Mouse (Mus musculus): Measurements from ENCODE around the gene Dtnb. TPM values are rescaled to one million over a fixed set of nuclear protein-coding genes. Genes with fewer than 3 reads are reported as not detected.

Dtnb gene
- total and polyA plus RNA-seq, 2 experiments from 2014 or later: 4.7 to 25.5 TPM

DNA sequence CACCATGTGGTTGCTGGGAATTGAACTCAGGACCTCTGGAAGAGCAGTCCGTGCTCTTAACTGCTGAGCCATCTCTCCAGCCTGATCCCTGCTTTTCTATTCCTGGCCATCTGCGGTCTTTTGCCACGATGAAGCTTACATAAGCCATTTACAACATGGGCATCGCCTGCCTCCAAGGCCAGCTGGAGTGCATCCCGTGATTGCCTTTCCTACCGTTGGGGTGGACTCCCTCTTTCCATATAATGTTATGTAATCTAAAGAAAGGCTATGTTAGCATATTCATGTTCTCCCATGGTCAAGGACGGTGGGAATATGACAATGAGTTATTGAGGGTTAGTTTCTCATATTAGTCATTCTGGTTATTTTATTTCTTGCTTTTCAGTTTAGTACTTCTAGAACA is 91.2 kb downstream of the Dtnb start:
- no peak overlapping the region for H3K9ac ChIP-seq (replicated peaks; ENCODE audit: low read depth, low read length)
- WGBS: 87% methylated on average over 7 of the region's 7 CpGs
- TF ChIP-seq EP300 (IDR thresholded peaks at IDR 0.05; ENCODE audit: low read depth): no peak
- TF ChIP-seq CTCF (IDR thresholded peaks at IDR 0.05; ENCODE audit: low read depth): no peak

GRCm38 (mm10) chr12:3669971-3670381 is 97.8 kb downstream of the Dtnb start:
- no peaks in the 10 kb centered on the region for H3K27me3 ChIP-seq (ENCODE audit: control insufficient read depth, insufficient read depth, low read length)
- ATAC-seq (ENCODE audit: insufficient read depth, low read depth) (no peak), DNase-seq (ENCODE audit: low spot score) (no peak)
- WGBS: 35% methylated on average over 5 of the region's 5 CpGs
- H3K27ac ChIP-seq (ENCODE audit: low read depth): no peak overlapping the region
- H3K4me1 ChIP-seq (ENCODE audit: control insufficient read depth, insufficient read depth): no peaks in the 10 kb centered on the region
- TF ChIP-seq CTCF (IDR thresholded peaks at IDR 0.05; ENCODE audit: low read depth) (no peak), EP300 (IDR thresholded peaks at IDR 0.05; ENCODE audit: low read depth) (no peak)
- H3K9me3 ChIP-seq (replicated peaks; ENCODE audit: control insufficient read depth, low read length): no peaks in the 10 kb centered on the region
- no peaks in the 10 kb centered on the region for H3K36me3 ChIP-seq (replicated peaks; ENCODE audit: control insufficient read depth, insufficient read depth, low read length)
- no peak overlapping the region for H3K4me2 ChIP-seq (ENCODE audit: low read depth, low read length)
- no peak overlapping the region for H3K9ac ChIP-seq (replicated peaks; ENCODE audit: low read depth, low read length)
- no peak overlapping the region for H3K4me3 ChIP-seq (ENCODE audit: low read depth, low read length)

More for the DNA sequence above, 91.2 kb downstream of the Dtnb start:
- no peaks in the 10 kb centered on the region for H3K27me3 ChIP-seq (ENCODE audit: control insufficient read depth, insufficient read depth, low read length)
- no peak for DNase-seq (ENCODE audit: low spot score)
- ATAC-seq (ENCODE audit: insufficient read depth, low read depth): no peak
- no peak overlapping the region for H3K4me3 ChIP-seq (ENCODE audit: low read depth, low read length)
- no peak overlapping the region for H3K4me2 ChIP-seq (ENCODE audit: low read depth, low read length)
- H3K4me1 ChIP-seq (ENCODE audit: control insufficient read depth, insufficient read depth): no peaks in the 10 kb centered on the region
- no peak overlapping the region for H3K27ac ChIP-seq (ENCODE audit: low read depth)
- no peaks in the 10 kb centered on the region for H3K9me3 ChIP-seq (replicated peaks; ENCODE audit: control insufficient read depth, low read length)
- H3K36me3 ChIP-seq (replicated peaks; ENCODE audit: control insufficient read depth, insufficient read depth, low read length): no peaks in the 10 kb centered on the region

GRCm38 (mm10) chr12:3671117-3671516 is 98.9 kb downstream of the Dtnb start:
- no peak overlapping the region for H3K9ac ChIP-seq (replicated peaks; ENCODE audit: low read depth, low read length)
- TF ChIP-seq EP300 (IDR thresholded peaks at IDR 0.05; ENCODE audit: low read depth) (no peak), CTCF (IDR thresholded peaks at IDR 0.05; ENCODE audit: low read depth) (no peak)

DNA sequence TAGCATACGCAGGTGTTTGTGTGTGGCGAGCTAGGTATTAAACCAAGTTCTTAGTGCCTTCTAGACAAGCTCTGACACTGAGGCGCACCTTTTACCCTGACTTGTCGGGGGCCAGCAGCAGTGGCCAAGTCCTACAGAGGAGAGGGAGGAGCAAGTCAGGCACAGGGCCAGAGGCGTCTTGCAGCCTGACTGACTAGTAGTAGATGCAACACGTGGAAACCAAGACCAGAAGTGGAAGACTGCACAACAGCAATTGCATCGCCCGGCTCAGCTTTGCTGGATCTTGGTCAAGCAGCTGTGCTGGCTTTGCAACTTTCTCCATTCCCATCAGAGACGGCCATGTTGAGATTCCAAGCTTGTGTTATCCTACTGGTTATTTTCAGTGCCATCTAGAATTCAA is 100.6 kb downstream of the Dtnb start:
- 67% methylated on average over 9 of the region's 9 CpGs for WGBS
- no peak for TF ChIP-seq EP300 (IDR thresholded peaks at IDR 0.05; ENCODE audit: low read depth)
- no peak for TF ChIP-seq CTCF (IDR thresholded peaks at IDR 0.05; ENCODE audit: low read depth)
- DNase-seq (ENCODE audit: low spot score): no peak
- H3K27me3 ChIP-seq (ENCODE audit: control insufficient read depth, insufficient read depth, low read length): no peaks in the 10 kb centered on the region
- no peak overlapping the region for H3K9ac ChIP-seq (replicated peaks; ENCODE audit: low read depth, low read length)
- H3K36me3 ChIP-seq (replicated peaks; ENCODE audit: control insufficient read depth, insufficient read depth, low read length): no peaks in the 10 kb centered on the region
- H3K9me3 ChIP-seq (replicated peaks; ENCODE audit: control insufficient read depth, low read length): no peaks in the 10 kb centered on the region
- no peaks in the 10 kb centered on the region for H3K4me1 ChIP-seq (ENCODE audit: control insufficient read depth, insufficient read depth)
- ATAC-seq (ENCODE audit: insufficient read depth, low read depth): no peak
- H3K4me3 ChIP-seq (ENCODE audit: low read depth, low read length): no peak overlapping the region
- H3K4me2 ChIP-seq (ENCODE audit: low read depth, low read length): no peak overlapping the region
- no peak overlapping the region for H3K27ac ChIP-seq (ENCODE audit: low read depth)

More at GRCm38 (mm10) chr12:3671117-3671516, 98.9 kb downstream of the Dtnb start:
- DNase-seq (ENCODE audit: low spot score) (no peak), ATAC-seq (ENCODE audit: insufficient read depth, low read depth) (no peak)
- H3K36me3 ChIP-seq (replicated peaks; ENCODE audit: control insufficient read depth, insufficient read depth, low read length): no peaks in the 10 kb centered on the region
- H3K27me3 ChIP-seq (ENCODE audit: control insufficient read depth, insufficient read depth, low read length): no peaks in the 10 kb centered on the region
- no peak overlapping the region for H3K4me3 ChIP-seq (ENCODE audit: low read depth, low read length)
- no peak overlapping the region for H3K4me2 ChIP-seq (ENCODE audit: low read depth, low read length)
- H3K27ac ChIP-seq (ENCODE audit: low read depth): no peak overlapping the region
- H3K4me1 ChIP-seq (ENCODE audit: control insufficient read depth, insufficient read depth): no peaks in the 10 kb centered on the region
- 75% methylated on average over 4 of the region's 4 CpGs for WGBS
- H3K9me3 ChIP-seq (replicated peaks; ENCODE audit: control insufficient read depth, low read length): no peaks in the 10 kb centered on the region

GRCm38 (mm10) chr12:3673886-3674285 is 101.7 kb downstream of the Dtnb start:
- Histone ChIP-seq H3K4me2 (ENCODE audit: low read depth, low read length) (no peak overlapping the region), H3K27me3 (ENCODE audit: control insufficient read depth, insufficient read depth, low read length) (no peaks in the 10 kb centered on the region), H3K27ac (ENCODE audit: low read depth) (no peak overlapping the region), H3K4me3 (ENCODE audit: low read depth, low read length) (no peak overlapping the region), H3K9ac (replicated peaks; ENCODE audit: low read depth, low read length) (no peak overlapping the region), H3K9me3 (replicated peaks; ENCODE audit: control insufficient read depth, low read length) (no peaks in the 10 kb centered on the region), H3K36me3 (replicated peaks; ENCODE audit: control insufficient read depth, insufficient read depth, low read length) (no peaks in the 10 kb centered on the region), H3K4me1 (ENCODE audit: control insufficient read depth, insufficient read depth) (no peaks in the 10 kb centered on the region)
- DNase-seq (ENCODE audit: low spot score) (no peak), ATAC-seq (ENCODE audit: insufficient read depth, low read depth) (no peak)
- 64% methylated on average over 8 of the region's 8 CpGs for WGBS
- TF ChIP-seq EP300 (IDR thresholded peaks at IDR 0.05; ENCODE audit: low read depth): no peak
- TF ChIP-seq CTCF (IDR thresholded peaks at IDR 0.05; ENCODE audit: low read depth): no peak

DNA sequence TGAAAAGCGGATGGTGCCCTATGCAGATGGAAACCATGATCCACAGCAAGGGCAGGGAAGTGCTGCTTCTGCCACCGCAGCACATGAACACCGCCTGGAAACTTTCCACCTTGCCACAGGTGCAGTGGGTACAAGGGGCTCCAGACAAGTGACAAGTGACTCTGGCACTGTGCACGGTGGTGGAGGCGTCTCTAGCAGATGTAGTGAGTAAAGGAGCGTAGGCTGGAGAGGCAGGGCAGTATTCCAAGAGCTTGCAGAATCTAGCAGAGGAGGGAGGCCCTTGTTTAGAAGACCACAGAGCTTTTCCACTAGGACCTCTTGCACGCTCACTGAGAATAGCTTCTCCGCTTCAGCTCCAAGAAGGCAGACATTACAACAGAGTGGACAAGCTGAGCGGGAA is 102.7 kb downstream of the Dtnb start:
- DNase-seq (ENCODE audit: low spot score) (no peak), ATAC-seq (ENCODE audit: insufficient read depth, low read depth) (no peak)
- Histone ChIP-seq H3K9me3 (replicated peaks; ENCODE audit: control insufficient read depth, low read length) (no peaks in the 10 kb centered on the region), H3K27ac (ENCODE audit: low read depth) (no peak overlapping the region), H3K4me2 (ENCODE audit: low read depth, low read length) (no peak overlapping the region), H3K4me1 (ENCODE audit: control insufficient read depth, insufficient read depth) (no peaks in the 10 kb centered on the region), H3K9ac (replicated peaks; ENCODE audit: low read depth, low read length) (no peak overlapping the region), H3K27me3 (ENCODE audit: control insufficient read depth, insufficient read depth, low read length) (no peaks in the 10 kb centered on the region), H3K4me3 (ENCODE audit: low read depth, low read length) (no peak overlapping the region), H3K36me3 (replicated peaks; ENCODE audit: control insufficient read depth, insufficient read depth, low read length) (no peaks in the 10 kb centered on the region)
- TF ChIP-seq EP300 (IDR thresholded peaks at IDR 0.05; ENCODE audit: low read depth) (no peak), CTCF (IDR thresholded peaks at IDR 0.05; ENCODE audit: low read depth) (no peak)
- WGBS: 75% methylated on average over 9 of the region's 9 CpGs

Measured in heart, postnatal 0 days (tissue).